Mouse (Mus musculus): ENCODE data around the gene Idi1. TPM values are rescaled to one million over a fixed set of nuclear protein-coding genes. Genes with fewer than 3 reads are reported as not detected.
"Not testable (repeated sequence)": the region's sequence is repeated elsewhere in the genome, so short reads cannot be mapped to it uniquely, and the experiment has no call there.

The Idi1 gene
- polyA plus RNA-seq, 1 experiment from 2014 or later, result 27.6 TPM

- Histone ChIP-seq H3K27ac (ENCODE audit: low read depth, low read length) (no peak overlapping the region), H3K9ac (ENCODE audit: low read depth, low read length) (no peak overlapping the region), H3K4me1 (replicated peaks; ENCODE audit: control insufficient read depth, insufficient read depth, low read length) (no peaks in the 10 kb centered on the region), H3K27me3 (replicated peaks; ENCODE audit: control insufficient read depth, insufficient read depth, low read length) (no peaks in the 10 kb centered on the region), H3K36me3 (ENCODE audit: control insufficient read depth, insufficient read depth) (no peaks in the 10 kb centered on the region), H3K9me3 (ENCODE audit: control insufficient read depth) (no peaks in the 10 kb centered on the region), H3K4me3 (ENCODE audit: low read depth, low read length) (no peak overlapping the region), H3K4me2 (replicated peaks; ENCODE audit: low read depth) (no peak overlapping the region)
- 40% methylated on average over 2 of the region's 2 CpGs for WGBS
- no peak for ATAC-seq
- TF ChIP-seq CTCF (IDR thresholded peaks at IDR 0.05; ENCODE audit: low read depth), result no peak
Measured at GRCm38 (mm10) chr13:8933499-8933898, 48.2 kb downstream of the Idi1 start.

GRCm38 (mm10) chr13:8937611-8938140 is 52.4 kb downstream of the Idi1 start:
- H3K36me3 ChIP-seq (ENCODE audit: control insufficient read depth, insufficient read depth); H3K4me2 ChIP-seq (replicated peaks; ENCODE audit: low read depth); H3K4me1 ChIP-seq (replicated peaks; ENCODE audit: control insufficient read depth, insufficient read depth, low read length); H3K4me3 ChIP-seq (ENCODE audit: low read depth, low read length); H3K27ac ChIP-seq (ENCODE audit: low read depth, low read length); ATAC-seq; H3K9me3 ChIP-seq (ENCODE audit: control insufficient read depth); H3K9ac ChIP-seq (ENCODE audit: low read depth, low read length); H3K27me3 ChIP-seq (replicated peaks; ENCODE audit: control insufficient read depth, insufficient read depth, low read length): not testable (repeated sequence)
- WGBS, result 63% methylated on average over 6 of the region's 6 CpGs

- 78% methylated on average over 4 of the region's 4 CpGs for WGBS
- not testable (repeated sequence) for H3K4me1 ChIP-seq (replicated peaks; ENCODE audit: control insufficient read depth, insufficient read depth, low read length); H3K36me3 ChIP-seq (ENCODE audit: control insufficient read depth, insufficient read depth); H3K9ac ChIP-seq (ENCODE audit: low read depth, low read length); ATAC-seq; H3K27ac ChIP-seq (ENCODE audit: low read depth, low read length); H3K27me3 ChIP-seq (replicated peaks; ENCODE audit: control insufficient read depth, insufficient read depth, low read length); H3K9me3 ChIP-seq (ENCODE audit: control insufficient read depth); H3K4me3 ChIP-seq (ENCODE audit: low read depth, low read length); H3K4me2 ChIP-seq (replicated peaks; ENCODE audit: low read depth)
Measured at GRCm38 (mm10) chr13:8941110-8941509, 55.8 kb downstream of the Idi1 start.

- no CpG with 5 or more reads among the region's 5 CpGs for WGBS
- ATAC-seq; H3K27ac ChIP-seq (ENCODE audit: low read depth, low read length); H3K9me3 ChIP-seq (ENCODE audit: control insufficient read depth); H3K27me3 ChIP-seq (replicated peaks; ENCODE audit: control insufficient read depth, insufficient read depth, low read length); H3K4me2 ChIP-seq (replicated peaks; ENCODE audit: low read depth); H3K36me3 ChIP-seq (ENCODE audit: control insufficient read depth, insufficient read depth); H3K4me3 ChIP-seq (ENCODE audit: low read depth, low read length); H3K9ac ChIP-seq (ENCODE audit: low read depth, low read length); H3K4me1 ChIP-seq (replicated peaks; ENCODE audit: control insufficient read depth, insufficient read depth, low read length): not testable (repeated sequence)
Measured at GRCm38 (mm10) chr13:8941701-8942100, 56.4 kb downstream of the Idi1 start.

Small RNA genes within 50 kb of the gene (microRNA-seq; reads per million reads assigned to microRNA genes)
- gene Gm22750, result not detected

Other genes starting within 250 kb of the Idi1 start
- 7.7 and 8.0 TPM in 2 replicates for gene Wdr37, start 13.6 kb upstream of the Idi1 start, polyA plus RNA-seq (2015; fragmentation: Nextera tagmentation; extraction: Ambion mirVana)
- gene Gm9745, start 62.7 kb downstream of the Idi1 start, polyA plus RNA-seq (2015; fragmentation: Nextera tagmentation; extraction: Ambion mirVana), result not detected in 2 replicates
- not detected in 2 replicates for gene Idi2, start 67.4 kb downstream of the Idi1 start, polyA plus RNA-seq (2015; fragmentation: Nextera tagmentation; extraction: Ambion mirVana)
- 28.8 and 30.3 TPM in 2 replicates for gene Gtpbp4, start 110.6 kb downstream of the Idi1 start, polyA plus RNA-seq (2015; fragmentation: Nextera tagmentation; extraction: Ambion mirVana)
- gene Larp4b, start 208.4 kb downstream of the Idi1 start, polyA plus RNA-seq (2015; fragmentation: Nextera tagmentation; extraction: Ambion mirVana), result 32.5 and 35.8 TPM in 2 replicates

Data from intestine, postnatal 0 days (tissue).